Mouse (Mus musculus): ENCODE measurements around the gene Pdx1. TPM values are rescaled to one million over a fixed set of nuclear protein-coding genes. Genes with fewer than 3 reads are reported as not detected.
A peak's percentile ranks its signal among the peaks of the same experiment; 100 is the strongest.

The Pdx1 gene
- polyA plus RNA-seq, 1 experiment, result not detected

- Histone ChIP-seq H3ac (ENCODE audit: control insufficient read depth, insufficient read length, low read depth) (no peak overlapping the region), H3K36me3 (ENCODE audit: control insufficient read depth, insufficient read depth) (no peaks in the 10 kb centered on the region), H3K4me3 (ENCODE audit: insufficient read depth, poor library complexity, severe bottlenecking) (no peak overlapping the region), H3K27me3 (ENCODE audit: control insufficient read depth, insufficient read depth, insufficient read length) (peaks cover 77% of the 10 kb centered on the region), H3K79me3 (ENCODE audit: low read depth) (no peaks in the 10 kb centered on the region), H3K79me2 (ENCODE audit: control insufficient read depth, insufficient read depth) (no peaks in the 10 kb centered on the region)
- no peak for TF ChIP-seq FOSL1 (IDR thresholded peaks at IDR 0.05; ENCODE audit: insufficient read depth, low read length, poor library complexity, severe bottlenecking)
- no peak for TF ChIP-seq MYOD1 (IDR thresholded peaks at IDR 0.05; ENCODE audit: control insufficient read depth, insufficient read length, low read depth)
- TF ChIP-seq USF1 (IDR thresholded peaks at IDR 0.05; ENCODE audit: low read depth), result no peak
- no peak for TF ChIP-seq CEBPB (IDR thresholded peaks at IDR 0.05; ENCODE audit: low read depth)
- no peak for TF ChIP-seq MYOG (IDR thresholded peaks at IDR 0.05; ENCODE audit: control insufficient read depth, extremely low read depth, insufficient read length)
- TF ChIP-seq CTCF (IDR thresholded peaks at IDR 0.05; ENCODE audit: control insufficient read depth, insufficient read depth, insufficient read length), result no peak
- no peak for TF ChIP-seq MAX (IDR thresholded peaks at IDR 0.05)
Observed at GRCm38 (mm10) chr5:147308451-147308850, 38.7 kb downstream of the Pdx1 start.

GRCm38 (mm10) chr5:147309786-147310185 lies 40.0 kb downstream of the Pdx1 start:
- Histone ChIP-seq H3K79me3 (ENCODE audit: low read depth) (no peaks in the 10 kb centered on the region), H3K36me3 (ENCODE audit: control insufficient read depth, insufficient read depth) (no peaks in the 10 kb centered on the region), H3ac (ENCODE audit: control insufficient read depth, insufficient read length, low read depth) (no peak overlapping the region), H3K79me2 (ENCODE audit: control insufficient read depth, insufficient read depth) (no peaks in the 10 kb centered on the region), H3K27me3 (ENCODE audit: control insufficient read depth, insufficient read depth, insufficient read length) (peaks cover 66% of the 10 kb centered on the region), H3K4me3 (ENCODE audit: insufficient read depth, poor library complexity, severe bottlenecking) (no peak overlapping the region)
- TF ChIP-seq USF1 (IDR thresholded peaks at IDR 0.05; ENCODE audit: low read depth), result no peak
- TF ChIP-seq MYOD1 (IDR thresholded peaks at IDR 0.05; ENCODE audit: control insufficient read depth, insufficient read length, low read depth), result no peak
- TF ChIP-seq MYOG (IDR thresholded peaks at IDR 0.05; ENCODE audit: control insufficient read depth, extremely low read depth, insufficient read length), result no peak
- no peak for TF ChIP-seq CEBPB (IDR thresholded peaks at IDR 0.05; ENCODE audit: low read depth)
- no peak for TF ChIP-seq FOSL1 (IDR thresholded peaks at IDR 0.05; ENCODE audit: insufficient read depth, low read length, poor library complexity, severe bottlenecking)
- TF ChIP-seq MAX (IDR thresholded peaks at IDR 0.05), result no peak
- no peak for TF ChIP-seq CTCF (IDR thresholded peaks at IDR 0.05; ENCODE audit: control insufficient read depth, insufficient read depth, insufficient read length)

GRCm38 (mm10) chr5:147312830-147313685 lies 43.3 kb downstream of the Pdx1 start:
- H3K4me3 ChIP-seq (ENCODE audit: insufficient read depth, poor library complexity, severe bottlenecking), result no peak overlapping the region
- H3K27me3 ChIP-seq (ENCODE audit: control insufficient read depth, insufficient read depth, insufficient read length), result peaks cover 34% of the 10 kb centered on the region
- no peak overlapping the region for H3ac ChIP-seq (ENCODE audit: control insufficient read depth, insufficient read length, low read depth)
- TF ChIP-seq MYOD1 (IDR thresholded peaks at IDR 0.05; ENCODE audit: control insufficient read depth, insufficient read length, low read depth) (no peak), CTCF (IDR thresholded peaks at IDR 0.05; ENCODE audit: control insufficient read depth, insufficient read depth, insufficient read length) (no peak)
- no peaks in the 10 kb centered on the region for H3K79me3 ChIP-seq (ENCODE audit: low read depth)
- H3K79me2 ChIP-seq (ENCODE audit: control insufficient read depth, insufficient read depth), result no peaks in the 10 kb centered on the region
- no peaks in the 10 kb centered on the region for H3K36me3 ChIP-seq (ENCODE audit: control insufficient read depth, insufficient read depth)

GRCm38 (mm10) chr5:147314646-147315431 lies 45.1 kb downstream of the Pdx1 start:
- H3K79me2 ChIP-seq (ENCODE audit: control insufficient read depth, insufficient read depth), result no peaks in the 10 kb centered on the region
- TF ChIP-seq MAX (IDR thresholded peaks at IDR 0.05), result peak; percentile 28
- peak; percentile 33 for TF ChIP-seq FOSL1 (IDR thresholded peaks at IDR 0.05; ENCODE audit: insufficient read depth, low read length, poor library complexity, severe bottlenecking)
- no peak for TF ChIP-seq USF1 (IDR thresholded peaks at IDR 0.05; ENCODE audit: low read depth)
- no peak for TF ChIP-seq CTCF (IDR thresholded peaks at IDR 0.05; ENCODE audit: control insufficient read depth, insufficient read depth, insufficient read length)
- no peaks in the 10 kb centered on the region for H3K36me3 ChIP-seq (ENCODE audit: control insufficient read depth, insufficient read depth)
- H3K4me3 ChIP-seq (ENCODE audit: insufficient read depth, poor library complexity, severe bottlenecking), result no peak overlapping the region
- H3K27me3 ChIP-seq (ENCODE audit: control insufficient read depth, insufficient read depth, insufficient read length), result peaks cover 18% of the 10 kb centered on the region
- no peak overlapping the region for H3ac ChIP-seq (ENCODE audit: control insufficient read depth, insufficient read length, low read depth)
- H3K79me3 ChIP-seq (ENCODE audit: low read depth), result no peaks in the 10 kb centered on the region

GRCm38 (mm10) chr5:147315432-147316075 lies 45.8 kb downstream of the Pdx1 start:
- Histone ChIP-seq H3K36me3 (ENCODE audit: control insufficient read depth, insufficient read depth) (no peaks in the 10 kb centered on the region), H3K79me3 (ENCODE audit: low read depth) (no peaks in the 10 kb centered on the region), H3ac (ENCODE audit: control insufficient read depth, insufficient read length, low read depth) (no peak overlapping the region), H3K79me2 (ENCODE audit: control insufficient read depth, insufficient read depth) (no peaks in the 10 kb centered on the region), H3K4me3 (ENCODE audit: insufficient read depth, poor library complexity, severe bottlenecking) (no peak overlapping the region), H3K27me3 (ENCODE audit: control insufficient read depth, insufficient read depth, insufficient read length) (peaks cover 20% of the 10 kb centered on the region)
- TF ChIP-seq CTCF (IDR thresholded peaks at IDR 0.05; ENCODE audit: control insufficient read depth, insufficient read depth, insufficient read length), result no peak
- no peak for TF ChIP-seq MAX (IDR thresholded peaks at IDR 0.05)
- TF ChIP-seq USF1 (IDR thresholded peaks at IDR 0.05; ENCODE audit: low read depth), result no peak
- TF ChIP-seq MYOG (IDR thresholded peaks at IDR 0.05; ENCODE audit: control insufficient read depth, extremely low read depth, insufficient read length), result no peak
- no peak for TF ChIP-seq MYOD1 (IDR thresholded peaks at IDR 0.05; ENCODE audit: control insufficient read depth, insufficient read length, low read depth)
- TF ChIP-seq CEBPB (IDR thresholded peaks at IDR 0.05; ENCODE audit: low read depth), result no peak
- no peak for TF ChIP-seq FOSL1 (IDR thresholded peaks at IDR 0.05; ENCODE audit: insufficient read depth, low read length, poor library complexity, severe bottlenecking)
